Mouse (Mus musculus): ENCODE results near the gene Mmp12. TPM values are rescaled to one million over a fixed set of nuclear protein-coding genes. Genes with fewer than 3 reads are reported as not detected.

Gene Mmp12
- 25.7 TPM for polyA plus RNA-seq (2014; fragmentation: Illumina TruSeq; extraction: RNeasy Lipid Tissue Mini Kit (QIAGEN cat#74804); ENCODE audit: low read depth, low replicate concordance)

GRCm38 (mm10) chr9:7344107-7344506 lies at the start of gene Mmp12:
Gene Mmp12, plus strand, starts transcription at chr9:7344381.

GRCm38 (mm10) chr9:7387947-7388346 lies 43.8 kb downstream of the Mmp12 start, which contains the start of gene Mmp1b:
Gene Mmp1b, minus strand, starts transcription at chr9:7388047.

Other genes starting within 250 kb of the Mmp12 start
- 15.1 TPM for gene Dync2h1, start 159.9 kb upstream of the Mmp12 start, polyA plus RNA-seq (2014; fragmentation: Illumina TruSeq; extraction: RNeasy Lipid Tissue Mini Kit (QIAGEN cat#74804); ENCODE audit: low read depth, low replicate concordance)
- 184 TPM for gene Dcun1d5, start 159.9 kb upstream of the Mmp12 start, polyA plus RNA-seq (2014; fragmentation: Illumina TruSeq; extraction: RNeasy Lipid Tissue Mini Kit (QIAGEN cat#74804); ENCODE audit: low read depth, low replicate concordance)
- 3.6 TPM for gene Mmp13, start 71.9 kb upstream of the Mmp12 start, polyA plus RNA-seq (2014; fragmentation: Illumina TruSeq; extraction: RNeasy Lipid Tissue Mini Kit (QIAGEN cat#74804); ENCODE audit: low read depth, low replicate concordance)
- not detected for gene Mmp1b, start 43.7 kb downstream of the Mmp12 start, polyA plus RNA-seq (2014; fragmentation: Illumina TruSeq; extraction: RNeasy Lipid Tissue Mini Kit (QIAGEN cat#74804); ENCODE audit: low read depth, low replicate concordance)
- gene Mmp3, start 101.4 kb downstream of the Mmp12 start, polyA plus RNA-seq (2014; fragmentation: Illumina TruSeq; extraction: RNeasy Lipid Tissue Mini Kit (QIAGEN cat#74804); ENCODE audit: low read depth, low replicate concordance) = 0.76 TPM
- gene Mmp10, start 158.0 kb downstream of the Mmp12 start, polyA plus RNA-seq (2014; fragmentation: Illumina TruSeq; extraction: RNeasy Lipid Tissue Mini Kit (QIAGEN cat#74804); ENCODE audit: low read depth, low replicate concordance) = not detected
- not detected for gene Mmp8, start 214.1 kb downstream of the Mmp12 start, polyA plus RNA-seq (2014; fragmentation: Illumina TruSeq; extraction: RNeasy Lipid Tissue Mini Kit (QIAGEN cat#74804); ENCODE audit: low read depth, low replicate concordance)
- gene Mmp27, start 227.0 kb downstream of the Mmp12 start, polyA plus RNA-seq (2014; fragmentation: Illumina TruSeq; extraction: RNeasy Lipid Tissue Mini Kit (QIAGEN cat#74804); ENCODE audit: low read depth, low replicate concordance) = 1.3 TPM